Mouse (Mus musculus): ENCODE measurements around the gene Elmod3.

Elmod3 gene

DNA sequence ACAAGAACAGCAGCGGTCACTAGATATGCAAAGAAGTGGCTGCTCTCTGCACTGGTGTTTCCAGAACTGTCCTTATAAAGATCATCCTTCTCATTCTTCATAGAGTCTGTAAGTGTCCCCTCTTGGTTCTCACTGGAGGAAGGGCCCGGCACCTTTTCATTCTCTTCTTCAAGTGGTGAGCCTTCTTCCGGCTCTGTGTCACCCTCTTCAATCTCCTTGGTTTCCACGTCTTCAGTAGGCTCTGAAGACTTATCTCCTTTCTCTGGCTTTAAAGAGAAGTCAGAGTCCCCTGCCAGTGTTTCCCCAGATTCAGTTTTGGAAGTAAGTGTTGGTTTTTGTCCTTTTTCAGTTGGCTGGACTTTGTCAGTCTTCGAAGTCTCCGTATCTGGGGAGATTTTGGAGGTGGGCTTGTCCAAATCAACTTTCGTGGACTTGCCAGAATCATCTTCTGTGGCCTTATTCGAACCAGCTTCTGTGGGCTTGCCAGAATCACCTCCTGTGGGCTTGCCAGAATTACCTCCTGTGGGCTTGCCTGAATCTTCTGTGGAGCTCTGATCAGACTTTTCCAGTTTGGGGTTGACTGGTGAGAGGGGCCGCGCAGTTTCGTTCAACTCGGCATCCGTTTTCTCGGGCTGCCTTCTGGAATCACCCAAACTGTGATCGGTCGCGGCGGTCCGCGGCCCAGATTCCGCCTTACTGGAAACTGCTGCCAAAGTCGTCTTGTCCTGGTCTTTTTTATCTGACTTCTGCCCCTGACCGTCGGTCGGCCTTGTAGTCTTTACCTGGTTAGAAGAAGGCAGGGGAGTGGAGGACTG lies 17.6 kb upstream of the Elmod3 start:
- ATAC-seq (ENCODE audit: insufficient number of reproducible peaks, low FRiP score, low TSS enrichment) = 0 out of 2 replicates have a peak, but pooled peaks have one; percentile 3

DNA sequence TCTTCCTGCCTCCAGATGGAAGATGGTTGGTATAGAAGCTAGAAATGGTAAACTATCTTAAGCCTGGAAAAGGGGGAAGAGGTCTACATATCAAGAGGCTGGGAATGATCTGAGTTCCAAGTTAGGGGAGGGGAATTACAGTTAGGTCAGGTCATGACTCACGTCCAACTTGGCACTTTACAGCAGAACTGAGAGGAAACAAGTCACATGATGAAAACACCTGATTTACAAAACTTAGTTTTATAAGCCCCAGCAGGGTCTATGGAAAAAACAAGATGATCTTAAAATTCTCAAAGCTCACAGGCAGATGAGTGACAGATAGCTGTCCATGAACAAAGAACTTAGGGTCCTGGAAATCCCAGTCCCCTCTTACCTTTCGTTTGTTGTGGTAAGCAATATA lies 16.9 kb upstream of the Elmod3 start:
- no peak for ATAC-seq (ENCODE audit: insufficient number of reproducible peaks, low FRiP score, low TSS enrichment)

DNA sequence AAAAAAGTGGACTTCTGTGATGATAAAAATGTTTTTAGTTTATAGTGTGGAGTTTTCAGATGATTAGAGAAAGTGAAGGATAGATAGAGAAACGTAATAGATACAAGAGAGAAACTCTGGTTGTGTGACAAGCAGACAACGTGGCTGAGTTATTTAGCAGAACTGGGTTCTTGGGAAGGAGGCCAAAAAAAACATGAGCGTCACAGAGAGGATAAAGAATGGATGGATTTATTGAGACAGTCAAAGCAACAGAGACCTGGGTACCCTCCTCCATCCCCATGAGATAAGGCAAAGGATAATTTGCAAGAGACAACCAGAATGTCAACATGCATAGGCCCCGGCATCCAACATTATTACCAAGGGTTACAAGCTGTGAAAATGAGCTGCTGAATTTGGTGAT lies 12.0 kb upstream of the Elmod3 start:
- ATAC-seq (ENCODE audit: insufficient number of reproducible peaks, low FRiP score, low TSS enrichment) = no peak

DNA sequence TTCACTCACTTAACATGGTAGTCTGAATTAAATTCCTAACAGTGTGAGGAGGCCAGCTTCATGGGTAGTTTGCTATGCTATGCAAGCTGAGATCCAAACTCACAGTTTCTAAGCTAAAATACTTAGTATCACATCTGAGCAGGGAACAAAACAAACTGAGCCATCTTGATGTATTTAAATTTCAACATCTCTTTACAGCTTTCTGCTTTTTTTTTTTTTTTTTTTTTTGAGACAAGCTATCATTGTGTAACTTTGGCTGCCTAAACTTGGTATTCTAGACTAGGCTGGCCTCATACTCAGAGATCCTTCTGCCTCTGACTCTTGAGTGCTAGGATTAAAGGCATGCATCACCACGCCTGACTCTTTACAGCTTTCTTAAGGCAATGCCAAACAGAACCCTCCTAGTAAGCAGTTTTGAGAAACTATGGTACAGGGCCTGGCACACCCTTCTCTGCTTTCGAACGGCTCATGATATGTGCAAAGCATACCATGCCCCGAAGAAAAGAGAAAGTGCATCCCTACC lies 10.5 kb upstream of the Elmod3 start:
- ATAC-seq (ENCODE audit: insufficient number of reproducible peaks, low FRiP score, low TSS enrichment) = no peak

DNA sequence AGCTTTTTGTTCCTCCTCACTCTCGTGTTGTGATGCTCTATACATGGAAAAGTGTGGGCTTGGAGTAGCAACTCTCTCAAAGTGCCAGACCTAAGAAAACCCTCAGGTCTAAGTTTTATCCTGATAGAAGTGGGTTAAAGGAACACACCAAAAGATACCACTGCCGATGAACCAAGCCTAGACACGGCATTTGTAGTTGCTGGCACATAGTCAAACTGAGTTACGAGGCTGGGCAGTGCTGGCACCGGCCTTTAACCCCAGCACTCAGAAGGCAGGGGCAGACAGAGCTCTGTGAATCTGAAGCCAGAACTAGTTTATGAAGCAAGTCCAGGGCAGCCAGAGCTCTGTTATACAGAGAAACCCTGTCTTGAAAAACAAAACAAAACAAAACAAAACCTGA lies 9.5 kb upstream of the Elmod3 start:
- no peak for ATAC-seq (ENCODE audit: insufficient number of reproducible peaks, low FRiP score, low TSS enrichment)

DNA sequence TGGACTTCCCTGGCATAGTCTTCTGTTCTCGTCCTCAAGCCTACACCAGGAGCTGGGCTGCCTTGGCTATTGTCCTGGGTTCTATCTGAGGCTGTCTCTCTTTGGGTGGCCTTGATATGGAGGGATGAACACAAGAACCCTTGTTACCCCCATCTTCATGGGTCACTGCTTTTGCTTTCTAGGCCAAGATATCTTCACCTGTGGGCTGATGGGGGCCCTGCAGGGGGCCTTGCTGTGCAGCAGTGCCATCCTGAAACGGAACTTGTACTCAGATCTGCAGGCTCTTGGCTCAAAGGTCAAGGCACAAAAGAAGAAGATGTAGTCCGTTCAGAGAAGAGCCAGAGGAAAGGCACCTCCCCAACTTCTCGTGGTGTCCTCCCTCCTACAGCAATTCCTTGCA lies 8.8 kb upstream of the Elmod3 start:
- no peak for ATAC-seq (ENCODE audit: insufficient number of reproducible peaks, low FRiP score, low TSS enrichment)

DNA sequence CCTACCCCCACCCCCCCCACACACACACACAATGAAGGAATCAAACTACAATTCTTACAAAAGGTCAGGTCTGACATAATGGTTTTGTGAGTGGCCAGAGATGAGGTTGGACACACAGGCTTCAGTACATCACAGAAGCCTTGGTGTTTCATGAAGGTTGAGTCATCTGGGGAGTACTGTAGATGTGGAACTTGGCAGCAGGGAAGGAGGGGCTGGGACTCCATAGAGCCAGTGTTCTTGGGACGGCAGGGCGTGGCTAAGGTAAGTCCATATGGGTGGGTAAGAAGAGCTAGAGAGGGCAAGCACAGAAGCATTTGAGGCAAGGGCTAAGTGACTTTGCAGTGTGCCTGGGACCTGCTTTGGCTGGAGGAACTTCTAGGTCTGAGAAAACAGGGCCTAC lies 5.9 kb upstream of the Elmod3 start:
- ATAC-seq (ENCODE audit: insufficient number of reproducible peaks, low FRiP score, low TSS enrichment) = no peak

DNA sequence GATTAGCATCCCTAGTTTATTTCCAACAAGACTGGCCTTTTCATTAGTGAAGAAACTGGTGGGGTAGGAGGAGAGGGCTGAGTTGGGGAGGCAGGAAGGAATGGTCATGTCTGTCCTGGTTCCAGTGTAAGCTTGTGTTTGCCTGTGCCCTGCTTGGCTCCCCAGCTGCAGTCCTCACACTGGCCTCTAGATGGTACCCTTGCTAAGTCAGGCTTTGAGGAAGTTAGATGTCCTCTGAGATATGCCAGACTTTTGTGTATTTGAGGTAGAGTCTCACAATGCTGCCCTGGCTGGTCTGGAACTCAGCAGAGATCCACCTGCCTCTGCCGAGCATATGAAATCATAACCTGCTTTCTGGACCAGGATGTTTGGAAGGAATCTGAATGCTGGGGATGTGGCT lies 3.5 kb upstream of the Elmod3 start:
- no peak; the same call in 1 of the 2 replicates for ATAC-seq (ENCODE audit: insufficient number of reproducible peaks, low FRiP score, low TSS enrichment)

DNA sequence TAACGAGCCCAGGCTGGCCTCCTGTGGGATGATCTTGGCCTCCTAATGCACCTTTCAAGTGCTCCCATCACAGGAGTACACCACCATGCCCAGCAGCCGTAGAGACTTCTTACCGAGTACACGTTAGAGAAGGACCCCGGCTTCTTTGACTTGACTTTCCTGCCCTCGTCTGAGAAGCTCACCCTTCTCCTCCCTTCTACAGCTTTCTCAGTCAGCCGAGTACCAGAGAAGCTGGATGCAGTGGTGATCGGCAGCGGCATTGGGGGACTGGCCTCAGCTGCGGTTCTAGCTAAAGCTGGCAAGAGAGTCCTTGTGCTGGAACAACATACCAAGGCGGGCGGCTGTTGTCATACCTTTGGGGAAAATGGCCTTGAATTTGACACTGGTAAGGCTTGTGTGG lies 2.6 kb upstream of the Elmod3 start:
- ATAC-seq (ENCODE audit: insufficient number of reproducible peaks, low FRiP score, low TSS enrichment) = no peak

DNA sequence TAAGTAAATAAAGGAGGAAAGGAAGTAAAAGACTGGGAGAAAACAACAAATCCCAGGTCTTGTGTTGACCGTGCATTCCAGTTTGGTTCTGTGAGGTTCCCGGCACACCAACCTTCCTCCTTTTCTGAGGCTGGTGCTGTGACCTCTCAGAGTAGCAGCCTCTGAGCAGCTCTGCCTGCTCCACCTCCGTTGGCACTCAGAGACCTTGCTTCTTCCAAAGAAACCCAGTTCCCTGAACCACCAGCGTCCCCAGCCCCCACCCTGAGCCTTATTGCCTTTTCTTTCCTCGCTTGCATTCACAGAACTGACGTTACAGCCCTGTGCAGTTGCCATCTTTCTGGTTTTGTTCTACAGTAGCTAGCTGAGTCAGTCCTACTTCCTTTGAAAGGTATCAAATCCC lies 2.0 kb upstream of the Elmod3 start:
- no peak for ATAC-seq (ENCODE audit: insufficient number of reproducible peaks, low FRiP score, low TSS enrichment)

DNA sequence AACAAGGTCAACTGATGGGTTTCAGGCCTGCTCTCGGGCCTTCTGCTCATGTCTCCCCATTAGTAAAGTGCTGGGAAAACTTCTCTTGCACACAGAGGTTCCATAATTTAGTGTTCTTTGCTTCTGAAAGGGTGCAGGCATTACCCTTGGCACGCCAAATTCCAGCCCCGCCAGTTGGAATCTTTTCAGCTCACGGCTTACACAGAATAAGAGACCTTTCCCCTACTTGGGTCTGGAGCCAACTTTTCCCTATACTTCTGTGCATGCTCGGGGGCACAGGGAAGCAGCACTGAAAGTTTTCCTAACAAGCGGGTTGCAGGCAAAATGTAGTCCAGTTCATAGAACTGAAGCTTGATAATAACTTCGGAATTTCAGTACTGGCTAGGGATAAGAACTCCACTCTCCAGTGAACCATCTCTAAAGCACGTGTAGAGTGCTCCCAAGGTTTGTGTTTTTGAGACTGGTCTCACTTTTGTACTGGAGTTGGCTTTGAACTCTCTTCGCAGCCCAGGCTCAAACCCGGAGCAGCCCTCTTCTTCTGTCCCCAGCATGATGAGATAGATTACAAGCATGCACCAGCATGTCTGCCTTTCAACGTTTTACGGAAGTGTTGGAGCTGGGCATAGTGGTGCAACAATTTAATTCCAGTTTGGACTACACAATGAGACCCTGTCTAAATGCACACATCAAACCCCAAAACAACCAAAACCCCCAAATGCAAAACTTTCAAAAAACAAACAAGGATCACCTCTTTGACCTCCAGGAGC lies 761 bp upstream of the Elmod3 start:
- ATAC-seq (ENCODE audit: insufficient number of reproducible peaks, low FRiP score, low TSS enrichment) = 0 out of 2 replicates have a peak, but pooled peaks have one; percentile 0

DNA sequence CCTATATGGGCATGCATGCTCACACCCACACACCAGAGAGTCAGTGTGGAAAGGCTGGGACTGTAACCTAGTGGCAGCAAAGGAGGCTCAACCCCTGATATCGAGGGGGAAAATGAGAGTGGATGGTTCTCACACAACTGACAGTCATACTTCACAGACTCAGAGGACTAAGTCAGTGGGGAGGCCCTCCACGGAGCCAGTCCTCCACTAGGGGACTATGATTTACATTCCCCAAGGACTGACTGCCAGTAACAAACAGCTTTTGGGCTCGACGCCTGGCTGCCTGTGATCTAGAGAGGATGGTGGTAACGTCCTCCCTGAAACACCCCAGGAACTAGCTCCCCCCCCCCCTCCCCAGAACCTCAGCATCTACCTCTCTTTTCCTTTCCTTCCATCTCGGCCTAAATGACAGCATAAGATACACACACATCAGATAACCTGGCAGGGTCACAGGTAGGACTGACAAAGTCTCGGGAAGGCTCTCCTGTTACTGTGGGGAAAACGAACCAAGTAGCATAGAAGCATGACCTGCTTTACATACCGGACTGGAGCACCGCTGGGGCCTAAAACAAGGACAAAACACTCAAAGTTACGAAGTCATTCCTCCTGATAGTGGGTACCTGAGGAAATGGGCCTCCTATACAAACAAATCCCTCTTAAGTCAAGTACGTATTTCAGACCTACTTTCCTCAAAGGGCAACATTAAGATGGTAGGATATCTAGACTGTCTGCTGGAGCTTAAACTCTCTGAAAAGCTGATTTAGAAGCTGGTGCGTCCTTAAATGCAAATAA lies 934 bp downstream of the Elmod3 start:
- 0 out of 2 replicates have a peak, but pooled peaks have one; percentile 1 for ATAC-seq (ENCODE audit: insufficient number of reproducible peaks, low FRiP score, low TSS enrichment)

DNA sequence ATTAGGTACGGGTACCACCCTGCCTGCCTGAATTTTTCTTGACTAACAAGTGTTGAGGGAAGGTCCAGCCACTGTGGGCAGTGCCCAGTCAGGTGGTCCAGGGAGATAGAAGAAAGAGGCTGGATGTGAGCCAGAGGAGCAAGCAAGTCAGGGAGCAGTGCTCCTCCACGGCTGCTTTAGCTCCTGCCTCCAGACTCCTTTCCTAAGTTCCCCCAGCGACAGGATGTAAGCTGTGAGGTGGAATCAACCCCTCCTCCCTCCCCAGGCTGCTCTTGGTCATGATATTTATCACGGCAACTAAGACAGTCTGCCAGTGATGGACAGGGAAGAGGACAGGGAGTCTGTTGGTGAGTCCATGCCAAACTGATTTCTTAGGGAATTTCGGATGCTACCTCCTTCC lies 4.3 kb downstream of the Elmod3 start:
- ATAC-seq (ENCODE audit: insufficient number of reproducible peaks, low FRiP score, low TSS enrichment) = no peak

DNA sequence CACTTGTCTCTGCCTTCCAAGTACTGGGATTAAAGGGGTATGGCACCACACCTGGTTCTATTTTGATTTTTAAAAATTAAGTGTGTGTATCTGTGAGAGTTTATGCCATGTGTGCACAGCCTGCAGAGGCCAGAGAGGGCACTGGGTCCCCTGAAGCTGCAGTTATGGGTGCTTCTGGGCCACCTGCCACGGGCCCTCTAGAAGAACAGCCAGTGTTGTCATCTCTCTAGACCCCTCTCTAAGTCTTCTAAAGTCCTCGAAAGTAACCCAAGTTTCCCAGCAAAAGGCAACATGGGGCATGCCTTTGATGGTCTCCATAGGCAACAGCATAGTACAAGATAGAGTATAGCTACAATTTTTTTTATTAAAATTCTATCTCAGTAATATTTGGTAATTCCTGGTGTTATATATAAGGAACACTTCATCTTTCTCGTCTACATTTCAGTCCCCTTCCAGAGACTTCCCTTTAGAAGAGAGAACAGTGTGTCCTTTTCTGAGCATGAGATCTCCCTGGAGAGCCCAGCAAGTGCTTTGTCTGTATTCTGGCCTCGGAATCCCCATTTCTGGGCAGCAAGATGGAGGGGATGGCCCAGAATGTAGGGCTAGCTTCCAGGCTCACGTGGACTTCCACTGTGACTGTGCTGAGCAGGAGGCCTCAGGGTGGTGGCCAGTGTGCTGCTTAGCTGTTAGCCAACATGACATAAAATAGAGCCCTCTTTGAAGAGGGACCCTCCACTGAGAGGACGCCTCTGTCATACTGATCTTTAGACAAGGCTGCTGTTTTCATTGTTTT lies 5.0 kb downstream of the Elmod3 start:
- no peak for ATAC-seq (ENCODE audit: insufficient number of reproducible peaks, low FRiP score, low TSS enrichment)

DNA sequence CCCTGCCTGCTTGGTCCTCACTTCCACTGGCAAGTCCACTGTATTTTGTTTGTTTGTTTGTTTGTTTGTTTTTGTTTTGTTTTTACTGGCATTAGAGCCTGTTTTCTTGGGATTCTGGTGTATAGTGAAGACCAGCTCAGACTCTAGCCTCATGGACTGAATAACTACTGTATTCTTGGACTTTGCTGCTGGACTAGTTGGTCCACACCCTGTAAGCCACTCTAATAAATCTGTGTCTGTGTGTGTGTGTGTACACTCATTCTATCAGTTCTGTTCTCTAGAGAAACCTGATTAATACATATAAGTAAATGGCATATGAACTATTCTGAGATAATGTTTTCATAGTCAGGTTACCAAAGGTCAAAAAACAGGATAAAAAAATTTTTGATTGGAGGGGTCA lies 8.1 kb downstream of the Elmod3 start:
- no peak for ATAC-seq (ENCODE audit: insufficient number of reproducible peaks, low FRiP score, low TSS enrichment)

DNA sequence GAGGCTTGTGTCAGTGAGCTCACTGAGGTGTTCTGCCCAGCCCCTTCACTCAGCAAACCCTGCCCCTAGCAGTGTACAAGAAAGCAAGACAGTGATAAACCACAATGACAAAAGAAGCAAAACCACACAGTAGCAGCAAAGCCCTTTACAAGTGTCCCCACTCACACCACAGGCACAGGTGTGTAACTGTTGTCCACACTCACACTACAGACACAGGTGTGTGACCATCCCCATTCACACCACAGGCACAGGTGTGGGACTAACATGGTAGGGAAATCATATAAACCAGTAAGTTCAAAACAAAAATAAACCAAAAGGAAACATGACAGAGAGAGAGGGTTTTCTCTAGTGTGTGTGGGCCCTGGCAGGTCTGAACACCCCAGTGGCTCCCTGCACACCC lies 9.9 kb downstream of the Elmod3 start:
- ATAC-seq (ENCODE audit: insufficient number of reproducible peaks, low FRiP score, low TSS enrichment) = no peak

DNA sequence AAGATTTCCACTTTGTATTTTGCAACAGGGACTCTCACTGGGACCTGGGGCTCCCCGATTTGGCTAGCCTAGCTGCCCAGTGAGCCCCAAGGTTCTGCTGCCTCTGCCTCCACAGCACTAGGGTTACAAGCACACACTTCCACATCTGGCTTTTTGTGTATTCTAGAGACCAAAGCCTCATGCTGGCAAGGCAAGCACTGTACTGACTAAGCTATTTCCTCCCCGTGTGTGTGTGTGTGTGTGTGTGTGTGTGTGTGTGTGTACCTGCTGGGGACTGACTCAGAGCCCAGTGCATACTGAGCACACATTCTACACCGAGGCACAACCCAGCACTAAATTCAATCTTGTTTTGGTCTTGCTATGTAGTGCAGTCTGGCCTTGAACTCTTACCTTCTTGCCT lies 11.5 kb downstream of the Elmod3 start:
- no peak for ATAC-seq (ENCODE audit: insufficient number of reproducible peaks, low FRiP score, low TSS enrichment)

DNA sequence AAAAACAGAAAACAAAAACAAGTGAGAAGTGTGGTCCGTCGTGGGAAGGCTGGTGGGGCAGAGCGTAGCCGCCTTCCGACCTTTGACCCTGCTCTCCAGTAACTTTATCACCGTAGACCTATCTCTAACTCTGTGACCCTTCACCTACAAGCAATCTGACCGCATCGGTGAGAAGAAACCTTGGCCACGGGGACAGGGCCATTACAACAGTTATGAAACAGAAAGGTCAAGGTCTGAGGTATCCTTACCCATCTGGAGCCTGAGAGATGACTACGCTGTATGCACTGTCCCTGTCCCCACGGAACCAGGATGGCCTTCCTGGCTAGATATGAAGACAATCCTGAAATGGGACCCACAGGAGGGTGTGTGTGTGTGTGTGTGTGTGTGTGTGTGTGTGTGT lies 14.1 kb downstream of the Elmod3 start:
- ATAC-seq (ENCODE audit: insufficient number of reproducible peaks, low FRiP score, low TSS enrichment) = no peak

DNA sequence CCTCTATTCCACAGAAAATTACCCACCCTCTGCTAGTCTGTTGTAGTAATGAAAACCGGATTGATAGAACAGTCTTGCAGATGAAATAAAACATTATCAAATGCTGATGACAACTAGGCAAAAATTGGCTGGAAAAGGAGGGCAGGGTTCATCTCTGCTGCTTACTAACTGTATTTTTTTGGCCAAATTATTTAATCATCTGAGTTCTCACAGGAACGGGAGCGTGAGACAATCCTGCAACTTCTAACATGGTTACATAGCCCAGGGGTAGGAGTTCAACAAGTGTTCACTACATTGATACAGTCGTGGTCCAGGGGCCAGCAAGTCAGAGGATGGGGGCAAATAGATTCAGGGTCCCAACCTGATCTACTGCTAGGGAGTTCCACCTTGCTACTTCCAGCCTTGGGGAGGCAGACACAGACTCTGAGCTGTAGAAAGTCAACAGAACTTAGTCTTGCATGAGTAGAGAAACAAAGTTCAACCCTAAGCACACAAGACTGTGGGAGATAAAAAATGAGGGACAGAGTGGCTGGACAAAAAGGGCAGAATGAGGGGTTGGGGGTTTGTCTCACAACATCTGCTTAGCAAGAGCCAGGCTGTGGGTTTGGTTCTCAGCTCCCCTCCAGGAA lies 14.9 kb downstream of the Elmod3 start:
- ATAC-seq (ENCODE audit: insufficient number of reproducible peaks, low FRiP score, low TSS enrichment) = no peak
